Mouse (Mus musculus) left cerebral cortex, postnatal 4 days (tissue): Measurements from ENCODE around the gene Rcor1. TPM values are rescaled to one million over a fixed set of nuclear protein-coding genes. Genes with fewer than 3 reads are reported as not detected.

Source experiments
- DNase-seq: peaks from one replicate; pipeline ENCODE4 v3.0.0-alpha.2; 2022
- intact Hi-C: fragments of 180-260 bp; cut with DNase I; formaldehyde crosslinking; loops from one replicate; pipeline ENCODE4 v1.15.1; 2025
- total RNA-seq, 2 experiments: library from RNA; stranded (reverse); gene quantifications; 2 replicates each; pipeline ENCODE4 v1.2.3; 2021

Rcor1 gene
- total RNA-seq = 10 to 100 TPM; 21.9 to 24.7 TPM

GRCm38 (mm10) chr12:111038976-111039612 is at the start of gene Rcor1:
Gene Rcor1 (plus strand): TSS chr12:111039351.
- DNase-seq = peak; percentile 100
- intact Hi-C loops = no loop called here

DNA sequence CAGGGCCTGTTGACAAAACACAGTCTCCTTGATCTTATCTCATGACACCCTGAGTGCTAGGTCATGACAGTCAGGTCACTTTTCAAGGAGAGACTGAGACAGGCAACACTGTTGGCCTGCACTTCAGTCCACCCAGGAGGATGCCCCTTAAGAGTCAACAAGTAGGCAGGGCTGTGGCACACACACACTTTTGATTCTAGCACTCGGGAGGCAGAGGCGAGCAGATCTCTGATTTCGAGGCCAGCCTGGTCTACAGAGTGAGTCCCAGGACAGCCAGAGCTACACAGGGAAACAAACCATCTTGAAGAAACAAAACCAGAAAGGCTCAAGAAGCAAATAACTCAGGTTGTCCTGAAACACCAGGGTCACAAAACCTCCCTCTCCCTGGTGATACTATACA is 49.7 kb upstream of the Rcor1 start:
- DNase-seq = no peak
- intact Hi-C loops = no loop called here

DNA sequence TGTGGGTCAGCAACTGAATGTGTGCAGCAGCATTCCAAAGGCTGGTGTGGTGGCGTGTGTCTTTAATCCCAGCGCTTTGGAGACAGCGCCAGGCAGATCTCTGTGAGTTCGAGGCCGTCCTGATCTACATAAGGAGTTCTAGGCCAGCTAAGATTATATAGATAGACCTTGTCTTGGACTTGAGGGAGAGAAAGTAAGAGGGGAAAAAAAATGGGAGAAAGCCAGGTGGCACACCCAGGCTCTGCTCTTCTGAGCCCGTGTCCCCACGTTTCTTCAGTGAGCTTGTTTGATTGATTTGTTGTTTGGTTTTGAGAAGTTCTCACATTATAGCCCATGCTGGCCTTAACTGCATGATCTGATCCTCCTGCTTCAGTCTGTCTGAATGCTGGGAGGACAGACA is 48.7 kb upstream of the Rcor1 start:
- intact Hi-C loops = no loop called here
- no peak for DNase-seq

DNA sequence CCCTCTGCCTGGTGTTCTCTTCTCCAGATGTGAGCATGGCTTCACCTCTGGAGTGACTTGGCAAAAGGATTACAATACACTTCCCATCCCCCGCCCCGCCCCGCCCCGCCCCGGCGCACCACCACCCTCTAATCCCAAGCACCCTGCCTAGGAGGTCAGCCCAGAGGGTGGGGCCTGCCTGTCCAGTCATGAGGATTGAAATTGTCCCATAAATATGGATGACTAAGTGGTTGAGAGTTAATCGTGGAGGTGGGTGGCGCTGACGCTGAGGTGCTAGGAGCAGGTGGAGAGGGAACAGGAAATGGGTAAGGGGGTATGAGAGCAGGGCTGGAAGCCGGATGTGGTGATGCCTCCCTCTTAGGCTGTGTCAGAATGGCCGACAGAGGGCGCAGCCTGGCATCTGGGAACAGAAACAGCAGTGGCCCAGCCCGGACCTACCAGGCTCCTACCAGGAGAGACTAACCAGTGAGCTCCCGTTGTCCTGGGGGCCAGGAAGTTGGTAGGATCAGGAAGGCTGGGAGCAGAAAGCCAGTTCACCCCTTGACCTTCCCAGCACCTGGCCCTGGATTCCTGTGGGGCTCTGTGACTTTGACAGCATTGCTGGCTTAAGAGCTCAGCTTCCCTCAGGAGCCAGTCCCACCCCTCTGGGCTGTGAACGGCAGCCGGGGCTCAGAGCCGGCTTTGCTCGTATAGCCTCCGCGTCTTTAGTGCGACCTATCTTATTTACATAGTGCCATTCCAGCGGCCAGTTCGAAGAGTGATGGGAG is 47.6 kb upstream of the Rcor1 start:
- DNase-seq = peak; percentile 78
- intact Hi-C loops = loop anchor here (2.0 kb wide), 1 partner anchor 55 kb away; no protein-coding TSS in a partner anchor

GRCm38 (mm10) chr12:110992128-110992553 is 47.0 kb upstream of the Rcor1 start:
- DNase-seq = peak; percentile 92
- intact Hi-C loops = loop anchor here (2.0 kb wide), 1 partner anchor 55 kb away; no protein-coding TSS in a partner anchor

GRCm38 (mm10) chr12:110992771-110993170 is 46.4 kb upstream of the Rcor1 start:
- intact Hi-C loops = loop anchor here (2.0 kb wide), 1 partner anchor 56 kb away; no protein-coding TSS in a partner anchor
- peak; percentile 38 for DNase-seq

DNA sequence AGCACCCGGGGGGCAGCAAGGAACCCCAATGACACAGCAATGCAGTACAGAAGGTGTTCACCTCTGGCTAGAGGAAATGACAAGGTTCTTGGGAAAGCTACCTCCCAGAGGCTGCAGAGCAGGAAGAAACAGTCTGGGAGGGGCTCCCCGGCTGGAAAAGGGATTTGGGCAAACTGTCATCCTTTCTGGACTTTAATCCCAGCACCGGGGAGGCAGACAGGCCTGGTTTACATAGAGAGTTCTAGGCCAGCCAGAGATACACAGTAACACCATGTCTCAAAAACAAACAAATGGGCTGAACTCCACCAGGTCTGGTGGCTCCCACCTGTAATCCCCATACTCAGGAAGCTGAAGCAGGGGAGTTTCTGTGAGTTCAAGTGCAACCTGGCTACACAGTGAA is 45.9 kb upstream of the Rcor1 start:
- intact Hi-C loops = loop anchor here (2.0 kb wide), 1 partner anchor 56 kb away; no protein-coding TSS in a partner anchor
- DNase-seq = no peak

DNA sequence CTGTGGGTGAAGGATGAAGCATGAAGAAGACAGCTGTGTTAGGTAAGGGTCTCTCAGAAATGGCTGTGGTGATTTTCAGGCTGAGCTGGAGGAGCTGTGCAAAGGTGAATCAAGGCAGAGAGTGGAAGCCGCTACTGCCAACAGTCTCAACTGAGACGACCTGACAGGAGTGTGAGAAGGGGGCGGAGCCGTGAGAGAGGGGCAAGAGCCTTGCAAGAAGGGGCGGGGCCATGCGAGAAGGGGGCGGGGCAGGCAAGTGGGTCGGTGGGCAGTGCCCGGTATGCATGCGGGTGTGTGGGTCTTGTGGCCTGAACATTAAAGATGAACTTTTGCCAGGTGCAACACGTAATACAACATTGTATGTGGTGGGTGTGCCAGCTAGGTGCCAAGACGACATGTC is 44.5 kb upstream of the Rcor1 start:
- no peak for DNase-seq
- intact Hi-C loops = no loop called here

GRCm38 (mm10) chr12:110998092-110998491 is 41.1 kb upstream of the Rcor1 start:
- no peak for DNase-seq
- intact Hi-C loops = no loop called here

DNA sequence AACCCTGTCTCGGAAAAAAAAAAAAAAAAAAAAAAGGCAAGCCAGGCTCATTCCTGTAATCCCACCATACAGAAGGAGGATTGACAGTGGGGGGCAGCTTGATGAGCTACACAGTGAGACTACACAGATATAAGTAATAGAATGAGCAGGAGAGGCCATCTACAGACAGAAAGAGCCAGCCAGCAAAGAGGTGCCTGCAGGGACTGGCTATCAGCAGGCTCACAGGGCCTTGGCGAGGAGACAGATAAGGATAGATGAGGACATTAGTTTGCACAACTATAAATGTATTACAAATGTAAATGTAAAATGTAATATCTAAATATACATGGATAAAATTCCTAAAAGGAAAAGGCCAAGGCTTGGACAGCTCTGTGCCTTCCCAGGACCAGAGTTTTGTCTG is 39.3 kb upstream of the Rcor1 start:
- intact Hi-C loops = no loop called here
- no peak for DNase-seq

DNA sequence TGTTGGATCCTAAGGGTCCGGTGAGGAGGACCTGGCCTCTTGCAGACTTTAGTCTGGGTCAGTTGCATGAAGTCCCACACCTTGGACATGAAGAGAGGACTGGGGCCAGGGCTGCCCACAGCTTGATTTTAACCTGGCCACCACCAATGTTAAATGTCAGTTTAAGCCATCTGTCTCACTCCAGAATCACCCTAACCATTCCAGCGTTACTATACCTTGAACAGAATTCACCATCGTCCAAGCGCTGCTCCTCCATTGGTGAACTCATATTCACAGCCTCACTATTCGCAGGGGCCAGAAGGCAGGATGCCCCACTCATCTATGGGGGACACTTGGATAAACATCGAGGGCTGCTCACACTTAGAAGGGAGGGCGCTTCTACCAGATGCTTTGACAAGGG is 38.2 kb upstream of the Rcor1 start:
- intact Hi-C loops = no loop called here
- DNase-seq = no peak

- no peak for DNase-seq
- intact Hi-C loops = no loop called here
These were observed 35.0 kb upstream of the Rcor1 start for GRCm38 (mm10) chr12:111004142-111004541.

GRCm38 (mm10) chr12:111005803-111006202 is 33.3 kb upstream of the Rcor1 start:
- intact Hi-C loops = no loop called here
- no peak for DNase-seq

- intact Hi-C loops = no loop called here
- no peak for DNase-seq
These were observed 32.8 kb upstream of the Rcor1 start for GRCm38 (mm10) chr12:111006339-111006738.

- DNase-seq = no peak
- intact Hi-C loops = no loop called here
These were observed 31.7 kb upstream of the Rcor1 start for GRCm38 (mm10) chr12:111007134-111008103.

DNA sequence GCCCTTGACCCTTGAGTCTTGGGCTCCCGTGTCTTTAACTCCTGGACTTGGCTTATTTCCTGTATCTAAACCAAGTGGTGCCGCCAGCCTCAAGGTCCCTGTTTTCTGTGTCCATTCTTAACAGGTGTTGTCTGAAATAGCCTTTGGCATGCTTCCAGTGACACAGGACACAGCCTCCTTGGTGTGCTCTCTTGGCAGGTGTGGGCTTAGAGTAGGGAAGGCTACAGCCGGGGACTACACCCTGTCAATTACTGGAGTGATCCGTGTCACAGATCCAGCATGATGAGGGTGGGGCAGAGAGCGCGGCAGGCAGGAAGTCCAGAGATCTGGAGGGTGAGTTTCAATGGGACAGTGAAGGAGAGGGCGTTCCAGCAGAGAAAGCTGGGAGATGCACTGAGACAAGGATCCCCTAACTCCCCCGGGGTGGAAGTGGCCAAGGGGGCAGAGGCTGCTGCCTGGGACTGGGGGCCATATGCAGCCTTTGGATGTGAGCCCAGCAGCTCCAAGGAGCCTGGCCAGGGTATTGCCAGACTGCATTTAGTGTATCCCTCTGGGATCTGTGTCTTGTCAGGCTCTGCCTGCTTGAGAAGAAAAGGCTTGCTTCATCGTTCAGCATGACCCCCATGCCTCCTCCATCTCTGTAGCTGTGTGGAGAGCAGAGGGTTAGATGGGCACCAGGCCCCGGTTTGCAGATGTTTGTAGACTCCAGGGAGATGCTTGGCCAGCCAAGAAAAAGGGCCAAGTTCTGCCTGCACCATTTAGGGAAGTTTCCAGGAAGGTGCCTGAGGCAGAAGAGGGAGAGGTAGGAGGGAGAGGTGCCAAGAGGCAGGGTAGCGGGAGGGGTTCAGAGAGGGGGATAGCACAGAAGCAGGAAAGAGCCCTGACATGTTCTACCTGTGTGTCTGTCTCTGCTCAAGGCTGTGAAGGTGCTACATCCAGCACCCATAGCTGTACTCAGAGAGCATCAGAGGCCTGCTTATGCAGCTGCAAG is 30.4 kb upstream of the Rcor1 start:
- intact Hi-C loops = no loop called here
- peak; percentile 46 for DNase-seq

DNA sequence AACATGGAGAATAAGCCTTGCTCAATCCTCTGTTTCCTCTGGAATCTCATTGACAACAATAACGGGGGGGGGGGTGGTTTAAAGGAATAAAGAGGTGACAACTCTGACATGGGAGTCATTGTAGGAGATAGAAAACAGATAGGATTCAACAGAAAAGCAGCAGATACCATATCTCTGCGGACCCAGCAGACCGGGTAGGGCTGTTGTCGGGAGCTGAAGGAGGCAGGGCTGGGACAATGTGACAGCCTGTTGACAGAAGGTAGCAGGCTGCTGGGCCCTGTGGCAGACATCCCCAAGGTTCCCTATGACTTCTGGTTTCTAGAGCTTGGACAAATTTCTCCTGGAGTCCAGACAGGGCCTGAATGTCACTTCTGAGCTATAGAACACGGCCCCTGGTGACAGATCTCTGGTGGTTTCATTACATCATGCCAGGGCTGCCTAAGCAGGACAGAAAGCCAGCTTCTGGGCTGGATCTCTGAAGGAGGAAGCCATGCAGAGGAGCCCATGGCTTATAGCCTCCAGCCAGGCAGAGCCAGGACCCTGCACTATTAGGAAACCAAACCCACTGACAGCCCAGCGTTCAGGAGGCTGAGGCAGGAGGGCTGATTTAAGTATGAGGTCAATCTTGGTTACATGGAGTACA is 29.4 kb upstream of the Rcor1 start:
- intact Hi-C loops = no loop called here
- DNase-seq = no peak

DNA sequence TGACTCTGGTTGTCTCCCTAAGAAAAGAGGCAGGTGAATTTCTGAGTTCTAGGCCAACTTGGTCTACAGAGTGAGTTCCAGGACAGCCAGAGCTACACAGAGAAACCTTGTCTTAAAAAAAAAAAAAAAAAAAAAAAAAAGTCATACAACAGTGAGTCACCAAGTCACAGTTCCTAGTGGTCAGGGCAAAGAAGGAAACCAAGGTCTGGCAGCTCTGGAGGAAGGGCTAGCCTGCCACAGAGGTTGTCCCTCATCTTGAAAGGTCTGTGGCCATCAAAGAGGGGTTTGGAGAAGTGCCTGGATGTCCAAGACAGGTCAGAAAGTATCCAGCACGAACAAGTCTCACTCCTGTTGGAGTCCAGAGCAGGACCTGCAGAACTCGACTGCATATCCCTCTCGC is 22.3 kb upstream of the Rcor1 start:
- no peak for DNase-seq
- intact Hi-C loops = no loop called here

GRCm38 (mm10) chr12:111018068-111018467 is 21.1 kb upstream of the Rcor1 start:
- intact Hi-C loops = no loop called here
- DNase-seq = no peak
